Mouse (Mus musculus): ENCODE data around the gene Clptm1l. TPM values are rescaled to one million over a fixed set of nuclear protein-coding genes. Genes with fewer than 3 reads are reported as not detected.

Gene Clptm1l
- polyA plus RNA-seq, 1 experiment = 24.9 TPM

GRCm38 (mm10) chr13:73654976-73655375 is 51.2 kb downstream of the Clptm1l start:
- Histone ChIP-seq H3K4me3 (replicated peaks) (no peak overlapping the region), H3K36me3 (replicated peaks; ENCODE audit: low read length) (no peaks in the 10 kb centered on the region), H3K27me3 (replicated peaks) (peaks cover 28% of the 10 kb centered on the region), H3K9me3 (peaks cover 9% of the 10 kb centered on the region), H3K4me1 (no peaks in the 10 kb centered on the region)
- TF ChIP-seq FLI1 (IDR thresholded peaks at IDR 0.05; ENCODE audit: low read length) (no peak), GATA1 (IDR thresholded peaks at IDR 0.05; ENCODE audit: borderline replicate concordance, low read length) (no peak)

GRCm38 (mm10) chr13:73658953-73659352 is 55.1 kb downstream of the Clptm1l start:
- Histone ChIP-seq H3K4me1 (no peaks in the 10 kb centered on the region), H3K27me3 (replicated peaks) (peaks cover 46% of the 10 kb centered on the region), H3K36me3 (replicated peaks; ENCODE audit: low read length) (no peaks in the 10 kb centered on the region), H3K9me3 (peaks cover 7% of the 10 kb centered on the region), H3K4me3 (replicated peaks) (no peak overlapping the region)
- no peak for TF ChIP-seq GATA1 (IDR thresholded peaks at IDR 0.05; ENCODE audit: borderline replicate concordance, low read length)

- H3K36me3 ChIP-seq (replicated peaks; ENCODE audit: low read length) = no peaks in the 10 kb centered on the region
- no peak overlapping the region for H3K4me3 ChIP-seq (replicated peaks)
- H3K4me1 ChIP-seq = no peaks in the 10 kb centered on the region
- peaks cover 7% of the 10 kb centered on the region for H3K9me3 ChIP-seq
- TF ChIP-seq FLI1 (IDR thresholded peaks at IDR 0.05; ENCODE audit: low read length) (no peak), GATA1 (IDR thresholded peaks at IDR 0.05; ENCODE audit: borderline replicate concordance, low read length) (no peak)
- H3K27me3 ChIP-seq (replicated peaks) = peaks cover 53% of the 10 kb centered on the region
Measured at GRCm38 (mm10) chr13:73660163-73660695, 56.4 kb downstream of the Clptm1l start.

Other genes with a start within 250 kb of the Clptm1l start
- 1.8 and 3.8 TPM in 2 replicates for gene Lpcat1, start 136.8 kb upstream of the Clptm1l start, polyA plus RNA-seq (2012; ENCODE audit: insufficient read depth, low replicate concordance)
- gene Slc6a3, start 67.3 kb upstream of the Clptm1l start, polyA plus RNA-seq (2012; ENCODE audit: insufficient read depth, low replicate concordance) = 0.48 and 0.96 TPM in 2 replicates
- not detected in 2 replicates for gene Tert, start 22.9 kb downstream of the Clptm1l start, polyA plus RNA-seq (2012; ENCODE audit: insufficient read depth, low replicate concordance)
- gene Slc6a18, start 74.0 kb downstream of the Clptm1l start, polyA plus RNA-seq (2012; ENCODE audit: insufficient read depth, low replicate concordance) = not detected in 2 replicates
- not detected in 2 replicates for gene Slc6a19, start 100.9 kb downstream of the Clptm1l start, polyA plus RNA-seq (2012; ENCODE audit: insufficient read depth, low replicate concordance)
- 0.75 and 2.8 TPM in 2 replicates for gene Slc12a7, start 129.1 kb downstream of the Clptm1l start, polyA plus RNA-seq (2012; ENCODE audit: insufficient read depth, low replicate concordance)
- not detected in 2 replicates for gene Nkd2, start 243.6 kb downstream of the Clptm1l start, polyA plus RNA-seq (2012; ENCODE audit: insufficient read depth, low replicate concordance)